Mouse (Mus musculus) liver, embryonic 14.5 days (tissue): ENCODE data around the gene Gbp2b.

Experiments
- CTCF ChIP-seq: IDR thresholded peaks from 2 replicates; pipeline ENCODE4 v1.5.1; 2016; ENCODE audit warnings: antibody characterized with exemption, low read depth, control low read depth
- EP300 ChIP-seq: IDR thresholded peaks from 2 replicates; pipeline ENCODE4 v1.6.1; 2016; ENCODE audit warnings: antibody characterized with exemption, low read depth

- TF ChIP-seq CTCF = no peak
- TF ChIP-seq EP300 = no peak
Observed at GRCm38 (mm10) chr3:142664723-142665122, 70.1 kb downstream of the Gbp2b start.
